Mouse (Mus musculus) myocyte (in vitro differentiated cells): ENCODE measurements at regions not wholly inside any gene's neighbourhood (a gene's known extent, or its start where the extent isn't known, plus 50 kb on each side); places are given as distances from the start of the nearest gene placed in this dataset.

Experiments used
- CEBPB ChIP-seq: IDR thresholded peaks from 2 replicates; pipeline ENCODE4 v1.6.1; 2011; ENCODE audit warnings: mild to moderate bottlenecking, moderate library complexity; ENCODE audit not compliant: poor library complexity, insufficient read depth, severe bottlenecking
- POLR2A ChIP-seq: IDR thresholded peaks from one replicate; pipeline ENCODE4 v1.6.1; 2011; ENCODE audit warnings: low read depth, mild to moderate bottlenecking, control low read depth, moderate library complexity; ENCODE audit not compliant: insufficient read length
- USF1 ChIP-seq: IDR thresholded peaks from one replicate; pipeline ENCODE4 v1.6.1; 2011; ENCODE audit warnings: low read depth, mild to moderate bottlenecking, control low read depth, moderate library complexity

DNA sequence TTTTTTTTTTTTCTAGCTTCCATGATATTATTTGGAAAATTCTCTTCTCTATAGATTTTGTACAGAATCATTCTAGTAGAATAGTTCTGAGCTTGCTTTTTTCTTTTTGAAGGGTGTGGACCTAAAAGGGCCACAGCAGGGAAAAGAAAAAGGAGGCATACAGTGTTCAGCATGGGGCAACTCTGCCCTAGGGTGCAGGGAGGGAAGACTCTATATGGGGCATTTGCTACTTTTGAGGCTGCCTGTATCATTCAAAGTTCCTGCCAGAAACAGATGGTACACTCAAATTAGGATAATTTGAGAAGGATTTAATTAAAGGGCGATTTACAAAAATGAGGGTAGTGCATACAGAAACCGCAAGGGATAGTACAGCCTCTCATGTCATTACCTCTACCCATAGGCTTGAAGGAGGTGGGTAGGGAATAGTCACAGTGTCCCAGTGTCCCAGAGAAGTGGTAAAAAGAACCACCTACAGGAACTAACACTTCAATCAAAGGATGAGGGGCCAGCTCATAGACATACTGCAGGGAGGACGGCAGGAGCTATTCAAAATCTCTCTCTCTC is 128.4 kb upstream of the Speer2 start:
- TF ChIP-seq CEBPB (no peak), POLR2A (no peak), USF1 (no peak)
